Mouse (Mus musculus): Measurements from ENCODE around the gene Extl2.

The Extl2 gene

DNA sequence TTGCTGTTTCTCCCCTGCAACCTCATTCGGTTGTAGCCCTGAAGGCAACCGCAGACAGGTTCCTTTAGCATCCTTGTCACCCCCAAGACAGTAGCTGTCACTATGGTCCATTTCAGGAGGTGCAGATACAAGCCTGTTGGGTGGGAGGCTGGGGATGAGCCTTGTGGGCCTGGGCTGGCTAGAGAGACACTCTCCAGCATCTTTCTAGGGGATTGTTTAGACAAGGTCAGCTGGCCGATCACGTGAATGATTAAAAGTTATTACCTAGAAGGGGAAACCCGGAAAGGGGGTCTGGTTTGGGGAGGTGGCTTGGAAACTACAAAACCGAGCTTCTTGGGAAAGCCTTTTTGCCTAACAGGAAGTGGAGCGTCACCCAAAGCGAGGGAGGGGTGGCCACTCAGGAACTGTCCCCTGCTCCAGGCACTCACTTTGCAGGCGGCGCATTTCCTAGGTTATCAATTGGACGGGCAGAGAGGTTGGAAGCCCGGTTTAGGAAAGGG, 729 bp downstream of the Extl2 start:
- WGBS, result under 1% methylated on average over 12 of the region's 12 CpGs

DNA sequence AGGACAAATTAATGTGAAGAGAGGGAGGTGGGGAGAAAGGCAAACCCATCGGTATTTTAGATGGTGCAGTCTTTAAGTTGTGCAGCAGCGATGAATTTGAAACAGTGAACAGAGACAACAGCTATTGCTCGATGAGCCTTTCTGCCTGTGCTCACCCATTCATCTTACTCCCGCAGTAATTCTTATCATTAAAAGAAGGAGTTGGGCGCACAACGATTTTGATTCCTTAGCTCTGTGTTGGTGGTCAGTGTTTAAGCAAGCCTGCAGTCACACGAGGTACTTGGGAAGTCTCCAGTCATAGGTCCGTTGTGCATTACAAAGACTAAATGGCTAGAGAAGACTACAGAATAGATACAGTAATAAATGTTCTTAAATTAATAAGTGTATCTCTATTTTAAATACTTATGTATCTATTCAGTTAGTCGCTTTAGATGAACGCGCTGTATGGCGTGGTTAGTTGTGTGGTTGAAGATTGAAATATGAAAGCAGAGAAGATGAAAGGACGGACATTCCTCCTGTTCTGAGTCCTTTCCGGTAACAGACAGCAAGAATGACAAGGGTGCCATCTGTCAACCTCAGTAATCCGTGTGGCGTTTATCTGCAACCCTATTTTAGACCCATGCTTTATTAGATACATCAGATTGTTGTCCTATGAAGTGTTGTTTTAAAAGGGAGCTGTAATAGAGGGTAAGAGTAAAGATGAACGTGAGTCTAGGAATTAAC, 2.5 kb downstream of the Extl2 start:
- WGBS, result 58% methylated on average over 17 of the region's 17 CpGs

DNA sequence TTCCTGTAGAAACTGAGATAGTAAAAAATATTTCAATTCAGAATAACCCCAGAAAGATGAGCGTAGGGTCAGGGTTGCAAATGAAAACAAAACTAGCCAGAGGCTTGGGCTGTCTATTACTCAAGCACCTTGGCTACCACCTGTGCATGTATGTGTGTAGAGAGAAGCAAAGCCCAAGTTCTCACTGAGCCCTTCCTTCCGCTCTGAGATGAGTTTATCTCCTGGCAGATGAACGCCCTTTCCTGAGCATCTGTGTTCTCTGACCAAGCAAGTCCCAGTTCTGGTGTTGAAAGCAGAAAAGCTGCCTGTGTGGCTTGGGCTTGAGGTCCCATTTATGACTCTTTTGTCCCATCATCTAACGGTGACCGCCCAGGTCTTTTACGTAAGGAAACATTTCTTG, 7.6 kb downstream of the Extl2 start:
- 91% methylated on average over 6 of the region's 6 CpGs for WGBS

DNA sequence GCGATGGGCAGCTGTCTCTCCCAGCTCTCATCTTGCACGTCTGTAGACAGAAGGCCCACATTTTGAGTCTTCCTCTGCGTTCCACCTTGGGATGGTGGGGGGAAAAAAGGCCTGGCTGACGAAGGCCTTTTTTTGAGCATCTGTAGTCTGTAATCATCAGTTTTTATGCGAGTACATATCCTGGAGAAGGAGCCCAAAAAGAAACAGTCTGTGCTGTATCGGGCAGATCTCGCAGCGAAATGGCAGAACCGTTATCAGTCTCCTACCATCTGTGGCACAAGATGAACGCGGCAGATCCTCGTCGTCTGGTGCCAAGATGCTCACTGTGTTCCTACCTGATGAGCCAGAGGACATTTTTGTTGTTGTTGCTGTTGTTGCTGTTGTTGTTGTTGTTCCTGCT, 8.9 kb downstream of the Extl2 start:
- 61% methylated on average over 13 of the region's 13 CpGs for WGBS

DNA sequence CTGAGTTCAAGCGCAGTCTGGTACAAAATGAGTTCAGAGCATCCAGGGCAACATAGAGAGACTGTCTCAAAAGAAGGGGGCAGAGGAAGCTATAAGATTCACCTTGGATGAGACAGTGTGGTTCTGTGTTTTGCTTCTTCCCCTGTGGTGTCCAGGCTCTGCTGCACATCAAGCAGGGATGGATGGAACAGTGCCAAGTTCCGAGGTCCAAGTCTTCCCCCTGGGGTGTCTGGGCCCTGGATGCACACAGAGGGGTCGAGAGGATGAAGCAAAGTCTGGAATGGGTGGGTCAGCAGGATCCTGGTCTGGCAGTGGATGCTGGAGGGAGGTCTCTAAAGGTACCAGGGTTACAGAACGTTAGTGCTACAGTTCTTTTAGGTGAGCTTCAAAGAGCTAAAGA, 11.3 kb downstream of the Extl2 start:
- WGBS, result 71% methylated on average over 4 of the region's 4 CpGs

DNA sequence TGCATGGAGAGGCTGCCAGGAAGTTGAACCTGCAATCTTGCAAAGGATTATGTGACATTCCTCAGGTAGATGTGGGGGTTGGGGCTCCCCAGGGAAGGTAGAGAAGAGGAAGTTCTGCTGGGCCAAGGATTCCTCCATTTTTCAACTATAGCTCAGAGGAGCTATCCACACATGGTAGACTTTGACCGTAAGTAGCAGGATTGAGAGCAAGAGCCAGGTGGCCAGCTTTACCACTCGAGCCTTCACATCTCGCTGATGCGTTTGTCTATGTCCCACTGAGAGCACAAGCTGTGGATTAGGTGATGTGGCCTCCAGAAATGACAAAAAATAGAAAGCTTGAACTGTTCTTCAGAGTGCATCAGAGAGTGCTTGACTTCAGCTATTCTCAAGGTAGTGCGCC, 11.9 kb downstream of the Extl2 start:
- WGBS, result 96% methylated on average over 5 of the region's 5 CpGs

DNA sequence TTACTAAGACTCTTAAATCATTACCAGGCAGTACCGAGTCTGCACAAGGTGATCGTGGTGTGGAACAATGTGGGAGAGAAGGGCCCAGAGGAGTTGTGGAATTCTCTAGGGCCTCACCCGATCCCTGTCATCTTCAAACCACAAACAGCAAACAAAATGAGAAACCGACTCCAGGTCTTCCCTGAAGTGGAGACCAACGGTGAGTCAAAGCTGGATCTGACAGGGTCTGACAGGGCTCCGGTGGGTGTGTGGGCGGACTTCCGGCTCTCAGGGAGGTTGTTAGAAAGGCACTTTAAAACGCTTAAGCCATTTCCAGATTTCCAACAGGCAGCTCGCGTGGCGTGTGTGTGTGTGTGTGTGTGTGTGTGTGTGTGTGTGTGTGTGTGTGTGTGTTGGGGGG, 17.0 kb downstream of the Extl2 start:
- 78% methylated on average over 12 of the region's 12 CpGs for WGBS

DNA sequence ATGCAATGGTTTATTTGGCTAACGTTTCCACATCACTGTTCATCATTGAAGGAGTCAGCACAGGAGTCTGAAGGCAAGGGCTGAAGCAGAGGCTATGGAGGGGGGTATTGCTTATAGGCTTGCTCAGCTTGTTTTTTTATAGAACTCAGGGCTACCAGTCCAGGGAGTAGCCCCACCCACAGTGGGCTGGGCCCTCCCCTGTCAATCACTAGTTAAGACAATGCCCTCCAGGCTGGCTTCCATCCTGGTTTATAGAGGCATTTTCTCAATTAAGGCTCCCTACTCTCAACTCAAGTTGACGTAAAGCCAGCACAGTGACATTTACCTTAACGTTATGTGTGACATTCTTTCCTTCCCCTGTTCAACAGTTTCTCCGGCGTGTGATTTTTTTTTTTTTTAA, 17.4 kb downstream of the Extl2 start:
- 77% methylated on average over 5 of the region's 5 CpGs for whole genome bisulfite sequencing

DNA sequence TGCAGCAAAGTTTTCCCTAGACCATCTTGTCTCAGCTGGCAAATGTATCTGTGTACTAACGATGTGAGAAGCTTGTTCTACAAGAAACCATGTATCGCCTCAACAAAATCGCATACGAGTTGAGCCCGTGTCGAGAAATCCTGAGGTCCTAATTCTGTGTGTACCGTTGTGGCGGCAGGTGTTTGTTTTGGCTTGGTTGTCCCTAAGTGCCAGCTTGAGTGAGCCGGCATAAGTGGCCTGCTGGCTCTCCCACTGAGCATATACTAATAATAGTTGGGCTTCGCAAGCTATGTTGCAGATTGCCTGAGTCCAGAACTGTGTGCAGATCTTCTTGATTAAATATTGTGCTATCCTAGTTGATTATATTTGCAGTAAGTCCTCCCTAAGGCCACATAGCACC, 18.4 kb downstream of the Extl2 start:
- 76% methylated on average over 10 of the region's 10 CpGs for WGBS

DNA sequence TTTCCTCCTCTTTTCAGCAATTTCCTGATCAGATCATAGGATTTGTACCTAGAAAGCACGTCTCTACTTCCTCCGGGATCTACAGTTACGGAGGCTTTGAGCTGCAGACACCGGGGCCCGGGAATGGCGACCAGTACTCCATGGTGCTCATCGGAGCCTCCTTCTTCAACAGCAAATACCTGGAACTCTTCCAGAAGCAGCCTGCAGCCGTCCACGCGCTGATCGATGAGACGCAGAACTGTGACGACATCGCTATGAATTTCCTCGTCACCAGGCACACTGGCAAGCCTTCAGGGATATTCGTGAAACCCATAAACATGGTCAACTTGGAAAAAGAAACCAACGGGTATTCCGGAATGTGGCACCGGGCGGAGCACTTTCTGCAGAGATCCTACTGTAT, 19.7 kb downstream of the Extl2 start:
- 81% methylated on average over 20 of the region's 20 CpGs for WGBS

DNA sequence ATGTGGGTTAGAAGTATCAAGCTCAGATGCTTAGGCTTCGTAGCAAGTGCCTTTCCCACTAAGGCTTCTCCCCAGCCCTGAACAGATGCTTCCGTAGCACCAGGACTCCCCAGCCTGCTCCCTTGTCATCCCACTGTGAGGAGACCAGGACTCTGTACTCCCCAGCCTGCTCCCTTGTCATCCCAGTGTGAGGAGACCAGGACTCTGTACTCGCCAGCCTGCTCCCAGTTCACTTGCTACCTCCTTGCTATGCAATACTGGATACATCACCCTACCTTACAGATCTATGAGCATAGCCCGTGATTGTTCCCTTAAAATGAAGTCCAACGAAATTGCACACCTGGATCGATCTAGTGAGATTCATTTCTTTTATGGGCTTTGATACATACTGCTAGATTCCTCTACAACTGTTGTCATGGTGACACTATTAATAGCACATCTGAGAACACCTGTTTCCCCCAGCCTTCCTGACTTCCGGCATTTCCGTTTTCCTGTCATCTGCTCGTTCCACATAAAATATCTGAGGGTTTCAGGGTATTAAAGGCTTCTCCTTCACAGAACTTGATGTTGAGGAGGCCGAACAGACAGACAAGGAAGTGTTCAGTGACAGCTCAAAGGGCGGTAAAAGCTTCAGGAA, 23.0 kb downstream of the Extl2 start:
- WGBS, result 61% methylated on average over 11 of the region's 11 CpGs

DNA sequence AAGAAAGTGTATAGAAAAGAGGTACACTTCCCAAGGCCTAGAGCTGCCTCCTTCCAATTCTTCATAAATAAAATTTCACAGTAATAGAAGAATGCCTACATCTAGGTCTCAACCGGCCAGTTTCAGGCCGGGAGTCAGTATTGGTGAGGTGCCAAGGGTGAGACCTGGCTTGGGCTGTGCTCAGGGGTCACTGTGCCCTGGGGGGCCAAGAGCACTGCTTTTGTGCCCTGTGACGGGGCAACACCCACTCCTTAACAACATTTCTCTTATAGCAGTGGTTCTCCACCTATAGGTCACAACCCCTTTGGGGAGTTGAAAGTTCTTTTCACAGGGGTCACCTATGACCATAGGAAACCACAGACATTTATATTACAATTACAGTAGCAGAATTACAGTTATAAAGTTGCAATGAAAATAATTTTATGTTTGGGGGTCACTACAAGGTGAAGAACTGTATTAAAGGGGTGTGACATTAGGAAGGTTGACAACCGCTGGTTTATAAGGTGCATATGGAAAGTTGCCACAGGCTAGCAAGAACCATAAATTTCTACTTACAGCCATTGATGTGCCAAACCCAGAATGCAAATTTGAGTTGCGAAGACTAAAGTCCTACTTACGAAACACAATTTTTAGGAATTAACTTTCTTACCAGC, 26.1 kb downstream of the Extl2 start:
- WGBS, result 53% methylated on average over 6 of the region's 6 CpGs

DNA sequence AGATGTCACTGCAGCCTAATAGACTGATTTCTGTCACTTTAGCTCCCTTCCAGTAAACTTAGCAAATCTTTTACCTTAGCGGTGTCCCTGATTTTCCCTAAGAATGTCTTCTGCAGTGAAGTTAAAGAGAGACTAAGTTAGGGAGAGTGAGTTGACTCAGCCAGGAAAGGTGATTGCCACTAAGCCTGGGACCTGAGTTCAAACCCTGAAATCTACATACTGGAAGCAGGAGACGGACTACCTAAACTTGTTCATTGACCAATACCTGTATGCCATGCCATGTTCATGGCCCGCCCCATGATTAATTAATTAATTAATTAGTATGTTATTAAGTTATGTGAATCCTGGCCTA, 26.6 kb downstream of the Extl2 start:
- 56% methylated on average over 3 of the region's 3 CpGs for WGBS

DNA sequence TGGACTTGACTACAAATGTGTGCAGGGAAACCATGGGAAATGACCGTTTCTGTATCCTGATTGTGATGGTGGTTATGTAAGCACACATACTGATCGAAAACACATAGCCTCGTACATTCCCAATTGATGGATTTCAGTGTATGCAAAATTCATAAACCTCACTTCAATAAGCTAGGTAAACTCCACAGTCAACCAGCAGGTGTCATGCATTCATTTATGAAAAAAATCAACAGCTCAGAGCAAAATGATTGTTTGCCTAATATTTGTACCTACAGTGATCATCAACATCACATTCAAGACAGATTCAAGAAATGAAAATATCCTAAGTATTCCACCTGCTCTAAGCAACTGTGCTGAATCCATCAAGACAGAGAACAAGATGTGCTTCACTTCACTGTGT, 33.5 kb downstream of the Extl2 start:
- WGBS, result 68% methylated on average over 3 of the region's 3 CpGs

DNA sequence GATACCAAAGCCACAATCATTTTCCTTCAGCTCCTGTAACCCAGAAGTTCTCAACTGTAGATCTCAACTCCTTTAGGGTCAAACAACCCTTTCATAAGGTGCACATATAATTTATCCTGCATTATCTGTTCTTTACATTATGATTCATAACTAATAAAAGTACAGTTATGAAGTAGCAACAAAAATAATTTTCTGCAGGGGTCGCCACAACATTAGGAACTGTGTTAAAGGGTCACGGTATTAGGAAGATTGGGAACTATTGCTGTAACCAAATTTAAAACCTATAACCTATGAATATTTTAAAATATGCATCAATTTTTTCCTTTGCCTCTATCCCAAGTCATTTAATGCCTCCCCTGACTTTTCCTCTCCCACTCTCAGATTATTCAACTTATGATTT, 38.7 kb downstream of the Extl2 start:
- WGBS, result 88% methylated on average over 2 of the region's 2 CpGs

DNA sequence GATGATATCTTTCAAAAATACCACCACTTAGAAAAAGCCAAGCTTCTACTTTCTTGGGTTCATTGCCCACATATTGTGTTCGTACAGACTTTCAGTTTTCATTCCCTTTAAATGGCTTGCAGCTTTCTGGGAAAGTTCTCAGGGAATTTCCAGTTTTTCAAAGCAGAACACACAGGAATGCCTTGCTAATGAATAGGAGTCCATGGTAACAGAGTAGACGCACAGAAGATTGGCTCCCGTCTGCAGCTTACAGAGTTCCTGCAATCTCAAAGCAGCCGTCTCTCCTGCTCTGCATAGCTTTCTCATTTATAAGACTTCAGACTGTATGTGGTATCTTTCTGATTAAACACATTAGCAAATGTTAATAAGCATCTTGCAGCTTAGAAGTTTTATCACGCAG, 39.8 kb downstream of the Extl2 start:
- WGBS, result 33% methylated on average over 5 of the region's 5 CpGs

DNA sequence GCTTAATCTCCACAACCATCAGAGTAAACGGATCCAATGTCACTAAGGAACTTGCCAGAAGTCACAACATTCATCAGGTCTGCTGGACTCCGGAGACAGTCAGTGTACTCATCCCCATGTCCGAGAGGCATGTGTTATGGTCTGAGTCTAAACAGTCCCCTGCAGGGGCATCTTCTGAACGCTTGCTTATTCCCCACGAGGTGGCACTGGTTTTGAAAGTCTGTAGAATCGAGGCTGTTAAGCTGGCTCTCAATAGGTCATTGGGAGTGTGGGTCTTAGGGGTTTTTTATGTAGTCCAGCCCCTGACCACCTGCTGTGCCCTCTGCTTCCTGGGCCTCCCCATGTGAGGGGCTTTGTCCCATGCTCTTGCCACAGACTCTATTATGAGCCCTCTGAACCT, 49.8 kb downstream of the Extl2 start:
- 55% methylated on average over 6 of the region's 6 CpGs for WGBS

DNA sequence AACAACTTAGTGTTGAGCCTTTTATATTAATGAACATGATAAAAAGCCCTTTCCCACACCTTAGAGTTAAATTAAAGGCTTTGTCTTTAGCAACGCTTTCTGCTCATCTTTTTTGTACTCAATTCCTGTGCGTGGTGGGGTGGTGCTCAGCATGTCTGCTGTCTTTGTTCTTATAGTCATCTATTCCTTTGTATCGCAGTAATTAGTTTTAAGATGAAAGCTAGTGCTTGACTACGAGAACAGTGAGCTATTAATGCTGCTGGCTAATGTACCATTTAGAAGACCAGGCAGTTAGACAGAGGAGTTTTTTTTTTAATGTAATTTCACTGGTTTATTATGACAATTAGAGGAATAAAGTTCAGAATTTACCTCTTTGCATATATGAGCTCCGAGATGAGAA, 53.1 kb downstream of the Extl2 start:
- WGBS, result 59% methylated on average over 5 of the region's 5 CpGs

DNA sequence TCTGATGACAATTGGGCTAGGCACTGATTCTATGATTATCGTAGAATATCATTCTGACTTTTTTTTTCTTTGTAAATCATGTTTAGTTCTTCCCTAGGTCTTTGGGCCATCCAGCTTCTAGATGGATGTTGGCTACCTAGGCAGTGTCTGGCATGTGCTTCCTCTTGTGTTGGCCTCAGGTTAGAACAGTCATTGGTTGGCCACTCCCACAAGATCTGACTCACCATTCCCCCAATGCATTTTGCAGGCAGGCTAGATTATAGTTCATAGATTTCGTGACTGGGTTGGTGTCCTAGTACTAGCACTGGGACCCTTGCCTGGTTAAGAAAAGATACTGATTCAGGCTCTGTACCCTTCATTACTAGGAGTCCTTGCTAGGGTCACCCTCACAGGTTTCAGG, 54.9 kb downstream of the Extl2 start:
- WGBS, result 93% methylated on average over 2 of the region's 2 CpGs

DNA sequence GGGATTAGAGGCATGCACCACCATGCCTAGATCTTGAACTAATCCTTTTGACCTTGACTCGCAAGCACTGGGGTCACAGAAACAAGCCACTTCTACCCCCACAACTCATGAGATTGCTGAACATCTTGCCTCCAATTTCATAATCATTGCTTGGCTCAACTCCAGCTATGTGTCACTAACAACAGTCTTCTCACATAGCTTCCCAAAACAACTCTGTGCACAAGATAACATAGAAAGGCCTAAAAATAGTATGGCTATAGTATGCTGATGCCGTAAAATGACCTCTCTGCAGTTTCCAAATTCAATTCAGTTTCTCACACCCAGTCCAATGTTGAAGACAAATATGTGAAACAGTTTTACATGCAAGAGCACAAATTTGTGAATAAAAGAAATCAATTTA, 65.3 kb downstream of the Extl2 start:
- 71% methylated on average over 2 of the region's 2 CpGs for WGBS

DNA sequence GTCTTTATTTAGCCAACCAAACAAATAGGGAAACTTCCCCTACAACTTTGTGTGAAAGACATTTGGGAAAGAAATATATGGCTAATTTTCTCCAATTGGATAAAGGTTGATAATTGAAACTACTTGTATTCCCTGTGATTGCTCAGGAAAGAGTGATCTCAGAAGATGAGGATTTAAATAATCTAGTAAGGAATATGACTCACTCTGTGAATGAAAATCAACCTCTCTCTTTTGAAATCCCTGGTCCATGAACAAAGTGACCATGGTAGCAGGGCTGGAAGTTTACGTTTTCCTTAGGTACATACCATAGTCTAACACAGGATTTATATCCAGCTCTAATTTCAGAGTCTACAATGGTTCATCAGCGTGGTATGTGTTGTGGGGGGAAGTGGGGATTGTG, 69.5 kb downstream of the Extl2 start:
- 83% methylated on average over 2 of the region's 2 CpGs for WGBS

DNA sequence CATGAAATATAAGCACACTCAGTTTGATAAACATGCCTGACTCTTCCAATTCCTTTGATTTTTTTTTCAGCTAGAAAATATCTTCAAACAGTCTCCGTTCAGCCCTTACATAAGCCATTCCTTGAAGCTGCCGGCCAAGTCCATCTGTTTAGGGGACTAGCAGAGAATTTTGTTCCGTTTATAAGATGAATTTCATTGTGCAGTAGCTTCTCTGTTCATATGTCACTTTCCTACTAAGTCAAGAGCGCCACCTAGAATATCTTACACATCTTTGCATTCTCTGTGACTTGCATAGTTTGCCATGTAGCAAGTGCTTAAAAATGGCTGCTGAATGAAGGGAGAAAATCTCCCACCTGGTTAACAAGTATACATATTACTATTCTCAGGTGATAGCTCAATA, 71.2 kb downstream of the Extl2 start:
- WGBS, result 43% methylated on average over 4 of the region's 4 CpGs
